Mouse (Mus musculus) liver, postnatal 0 days (tissue): ENCODE measurements around the gene Efcab10.

Experiments used
- CTCF ChIP-seq: sonication (generic); IDR thresholded peaks from 2 replicates; pipeline ENCODE4 v1.5.1; 2016; ENCODE audit warnings: antibody characterized with exemption, low read depth
- EP300 ChIP-seq: IDR thresholded peaks from 2 replicates; pipeline ENCODE4 v1.6.1; 2016; ENCODE audit warnings: antibody characterized with exemption, low read depth, mild to moderate bottlenecking

DNA sequence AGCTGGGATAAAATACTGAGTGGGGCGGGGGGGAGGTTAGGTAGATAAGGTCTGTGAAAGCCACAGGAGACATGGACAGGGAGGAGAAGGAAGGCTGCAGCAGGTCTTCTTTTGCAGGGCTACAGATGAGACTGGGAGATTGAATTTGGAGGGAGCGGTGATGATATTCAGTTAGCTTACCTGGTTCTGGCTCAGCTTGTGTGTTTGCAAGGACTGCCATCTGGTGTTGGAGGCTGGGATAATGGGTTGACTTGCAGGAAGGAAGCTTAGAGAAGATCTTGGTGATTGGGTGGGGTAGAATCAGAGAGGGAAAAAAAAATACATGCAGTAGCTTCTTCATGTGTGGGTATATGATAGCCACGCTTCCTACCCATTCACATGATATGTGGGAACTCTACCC lies 29.7 kb downstream of the Efcab10 start:
- TF ChIP-seq EP300 (no peak), CTCF (peak; percentile 75)
